Mouse (Mus musculus) thymus, adult 2 months (tissue): ENCODE measurements at regions not wholly inside any gene's neighbourhood (a gene's known extent, or its start where the extent isn't known, plus 50 kb on each side); places are given as distances from the start of the nearest gene placed in this dataset.

Experiments
- DNase-seq: peaks from one replicate; pipeline ENCODE4 v3.0.0; 2021
- H3K27ac ChIP-seq: fragments of 200-500 bp; 2 replicates; pipeline ENCODE4 v1.5.1; 2012; ENCODE audit warnings: low read length, control low read depth; ENCODE audit not compliant: control insufficient read depth, insufficient read depth
- H3K27me3 ChIP-seq: fragments of 200-500 bp; 2 replicates; pipeline ENCODE4 v1.6.1; 2012; ENCODE audit warnings: mild to moderate bottlenecking, low read length, moderate library complexity, mixed read lengths; ENCODE audit not compliant: control insufficient read depth, insufficient read depth
- H3K36me3 ChIP-seq: fragments of 200-500 bp; 2 replicates; pipeline ENCODE4 v1.6.1; 2012; ENCODE audit warnings: mild to moderate bottlenecking, low read length, moderate library complexity; ENCODE audit not compliant: control insufficient read depth, insufficient read depth
- H3K4me1 ChIP-seq: fragments of 200-500 bp; replicated peaks from 2 replicates; pipeline ENCODE4 v1.6.1; 2012; ENCODE audit warnings: low read length; ENCODE audit not compliant: control insufficient read depth, insufficient read depth
- H3K4me3 ChIP-seq: fragments of 200-500 bp; 2 replicates; pipeline ENCODE4 v1.5.1; 2012; ENCODE audit warnings: mild to moderate bottlenecking, low read length, control low read depth, moderate library complexity; ENCODE audit not compliant: control insufficient read depth, insufficient read depth
- CTCF ChIP-seq: fragments of 200-500 bp; IDR thresholded peaks from 2 replicates; pipeline ENCODE4 v1.5.1; 2012; ENCODE audit warnings: mild to moderate bottlenecking, control low read depth, low read length, moderate library complexity, borderline replicate concordance; ENCODE audit not compliant: control insufficient read depth, poor library complexity, insufficient read depth; ENCODE audit errors: extremely low read depth
- POLR2A ChIP-seq: fragments of 200-500 bp; IDR thresholded peaks from 2 replicates; pipeline ENCODE4 v1.6.1; 2012; ENCODE audit warnings: mild to moderate bottlenecking, low read length, control low read depth, moderate library complexity; ENCODE audit not compliant: control insufficient read depth, poor library complexity, insufficient read depth; ENCODE audit errors: extremely low read depth
- WGBS: fragments of 180-500 bp; shearing (Covaris S2); methylation state at CpG from one replicate; pipeline ENCODE4 v1.1.7; 2018; 5-methylcytosine and 5-hydroxymethylcytosine counted together

- no peak for DNase-seq
- no peaks in the 10 kb centered on the region for H3K27me3 ChIP-seq
- H3K4me3 ChIP-seq: no peak overlapping the region
- TF ChIP-seq CTCF (no peak), POLR2A (no peak)
- H3K27ac ChIP-seq: no peak overlapping the region
- WGBS: 51% methylated on average over 9 of the region's 9 CpGs
- no peaks in the 10 kb centered on the region for H3K36me3 ChIP-seq
- no peaks in the 10 kb centered on the region for H3K4me1 ChIP-seq
Observed at GRCm38 (mm10) chr4:55824047-55824760, 291.9 kb upstream of the Klf4 start.

GRCm38 (mm10) chr4:55823583-55823982 is 291.3 kb upstream of the Klf4 start:
- WGBS: 55% methylated on average over 1 of the region's 1 CpGs
- H3K27me3 ChIP-seq: no peaks in the 10 kb centered on the region
- no peaks in the 10 kb centered on the region for H3K4me1 ChIP-seq
- TF ChIP-seq POLR2A: no peak
- no peak for TF ChIP-seq CTCF
- H3K36me3 ChIP-seq: no peaks in the 10 kb centered on the region
- H3K27ac ChIP-seq: no peak overlapping the region
- H3K4me3 ChIP-seq: no peak overlapping the region
- no peak for DNase-seq

GRCm38 (mm10) chr4:55817035-55817818 is 285.0 kb upstream of the Klf4 start:
- no peaks in the 10 kb centered on the region for H3K4me1 ChIP-seq
- no peak for DNase-seq
- no peak overlapping the region for H3K4me3 ChIP-seq
- no peak for TF ChIP-seq POLR2A
- TF ChIP-seq CTCF: no peak
- no peaks in the 10 kb centered on the region for H3K27me3 ChIP-seq
- no peak overlapping the region for H3K27ac ChIP-seq
- H3K36me3 ChIP-seq: no peaks in the 10 kb centered on the region
- WGBS: 71% methylated on average over 4 of the region's 4 CpGs

- no peak for DNase-seq
- H3K4me3 ChIP-seq: no peak overlapping the region
- H3K4me1 ChIP-seq: no peaks in the 10 kb centered on the region
- TF ChIP-seq CTCF: no peak
- no peak overlapping the region for H3K27ac ChIP-seq
- WGBS: 18% methylated on average over 3 of the region's 3 CpGs
- H3K27me3 ChIP-seq: no peaks in the 10 kb centered on the region
- H3K36me3 ChIP-seq: no peaks in the 10 kb centered on the region
Observed at GRCm38 (mm10) chr4:55815832-55816231, 283.6 kb upstream of the Klf4 start.

GRCm38 (mm10) chr4:55812846-55813245 is 280.6 kb upstream of the Klf4 start:
- no peak overlapping the region for H3K27ac ChIP-seq
- no peaks in the 10 kb centered on the region for H3K36me3 ChIP-seq
- H3K4me3 ChIP-seq: no peak overlapping the region
- H3K27me3 ChIP-seq: no peaks in the 10 kb centered on the region
- WGBS: 93% methylated on average over 8 of the region's 8 CpGs
- TF ChIP-seq CTCF: no peak
- TF ChIP-seq POLR2A: no peak
- no peaks in the 10 kb centered on the region for H3K4me1 ChIP-seq
- no peak for DNase-seq

GRCm38 (mm10) chr4:55811656-55812055 is 279.4 kb upstream of the Klf4 start:
- TF ChIP-seq POLR2A (no peak), CTCF (no peak)
- no peaks in the 10 kb centered on the region for H3K27me3 ChIP-seq
- no peaks in the 10 kb centered on the region for H3K4me1 ChIP-seq
- no peak overlapping the region for H3K4me3 ChIP-seq
- H3K27ac ChIP-seq: no peak overlapping the region
- WGBS: 37% methylated on average over 3 of the region's 3 CpGs
- no peaks in the 10 kb centered on the region for H3K36me3 ChIP-seq
- no peak for DNase-seq

- H3K36me3 ChIP-seq: no peaks in the 10 kb centered on the region
- H3K4me1 ChIP-seq: no peaks in the 10 kb centered on the region
- H3K4me3 ChIP-seq: no peak overlapping the region
- WGBS: 88% methylated on average over 5 of the region's 5 CpGs
- H3K27ac ChIP-seq: no peak overlapping the region
- TF ChIP-seq CTCF (no peak), POLR2A (no peak)
- no peak for DNase-seq
- H3K27me3 ChIP-seq: no peaks in the 10 kb centered on the region
Observed at GRCm38 (mm10) chr4:55808501-55808900, 276.2 kb upstream of the Klf4 start.
